Mouse (Mus musculus) G1E (cell line): ENCODE data around the gene Zc3h15.

ENCODE experiments used
- CTCF ChIP-seq: IDR thresholded peaks from 2 replicates; pipeline ENCODE4 v1.5.1; 2012; ENCODE audit warnings: low read depth, low read length, inconsistent platforms, mixed read lengths
- GATA1 ChIP-seq: IDR thresholded peaks from 2 replicates; pipeline ENCODE4 v1.6.1; 2012; ENCODE audit warnings: borderline replicate concordance, low read length, inconsistent platforms, mixed read lengths
- GATA2 ChIP-seq: IDR thresholded peaks from 2 replicates; pipeline ENCODE4 v1.6.1; 2012; ENCODE audit warnings: low read depth, low read length, inconsistent platforms, borderline replicate concordance
- POLR2AphosphoS5 ChIP-seq: IDR thresholded peaks from 2 replicates; pipeline ENCODE4 v1.6.1; 2012; ENCODE audit warnings: low read depth, low read length, inconsistent platforms; ENCODE audit not compliant: insufficient replicate concordance
- TAL1 ChIP-seq: conservative IDR thresholded peaks from 2 replicates; pipeline ENCODE4 v1.6.1; 2012; ENCODE audit warnings: low read depth, low read length, inconsistent platforms, mixed read lengths

DNA sequence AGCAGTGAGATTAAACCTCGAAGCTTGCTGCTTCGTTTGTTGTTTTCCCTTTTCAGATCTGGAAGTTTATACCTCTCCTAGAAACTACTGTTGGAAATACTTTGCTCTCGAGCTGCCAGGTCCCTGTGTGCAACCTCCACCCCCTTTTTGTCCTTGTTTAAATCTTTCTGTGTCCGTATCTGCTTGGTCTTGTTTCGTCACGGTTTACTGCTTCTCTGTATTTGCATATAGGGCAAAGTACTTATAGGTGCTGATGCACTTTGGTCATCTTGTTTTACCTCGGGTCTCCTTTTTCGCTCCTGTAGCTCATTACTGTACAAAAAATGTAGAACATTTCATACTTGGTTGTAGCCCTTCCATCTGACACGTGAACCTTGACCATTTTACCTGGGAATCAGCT lies 4.7 kb downstream of the Zc3h15 start:
- no peak for TF ChIP-seq CTCF
- no peak for TF ChIP-seq GATA1
- TF ChIP-seq TAL1: no peak
- no peak for TF ChIP-seq GATA2
- no peak for TF ChIP-seq POLR2AphosphoS5
